Comparison of ENCODE assay signal across 24 mouse cellular contexts in genomic region chr3:147254454-147254853, GRCm38 (mm10).
DNase-seq lines count a peak whose midpoint lies in the region; ATAC-seq and TF ChIP-seq lines count a peak whose summit lies in the region.
"Had no signal": no experiment of that assay in that cellular context is flagged by ENCODE, and none has a peak within 500 bp of the region (broad histone marks: within the 10 kb centered on the region; RNA-seq: fewer than 3 reads in every experiment).

No protein-coding gene starts in this region.

- no peaks in the 10 kb centered on the region for H3K27me3 ChIP-seq in embryonic facial prominence, embryonic 11.5 days (ENCODE audit: control insufficient read depth, insufficient read depth, low read length)
- no peaks in the 10 kb centered on the region for H3K27me3 ChIP-seq in embryonic facial prominence, embryonic 10.5 days (replicated peaks; ENCODE audit: low read depth, poor library complexity, severe bottlenecking)
- no peaks in the 10 kb centered on the region for H3K27me3 ChIP-seq in lung, embryonic 14.5 days (ENCODE audit: insufficient read depth, low read length)
- no peaks in the 10 kb centered on the region for H3K27me3 ChIP-seq in neural tube, embryonic 12.5 days (replicated peaks)
- H3K27me3 ChIP-seq in neural tube, embryonic 15.5 days (replicated peaks): no peaks in the 10 kb centered on the region
- H3K27me3 ChIP-seq: heart, embryonic 13.5 days; intestine, embryonic 15.5 days; stomach, embryonic 15.5 days had no signal

- H3K4me2 ChIP-seq in embryonic facial prominence, embryonic 11.5 days (ENCODE audit: low read depth, low read length): no peak overlapping the region
- H3K4me2 ChIP-seq in lung, embryonic 14.5 days: no peak overlapping the region
- no peak overlapping the region for H3K4me2 ChIP-seq in neural tube, embryonic 12.5 days (replicated peaks)
- H3K4me2 ChIP-seq in neural tube, embryonic 15.5 days: no peak overlapping the region
- H3K4me2 ChIP-seq: heart, embryonic 13.5 days; intestine, embryonic 15.5 days; stomach, embryonic 15.5 days had no signal

- H3K9me3 ChIP-seq in embryonic facial prominence, embryonic 11.5 days (replicated peaks; ENCODE audit: control insufficient read depth, low read length): no peaks in the 10 kb centered on the region
- no peaks in the 10 kb centered on the region for H3K9me3 ChIP-seq in embryonic facial prominence, embryonic 10.5 days
- H3K9me3 ChIP-seq in lung, embryonic 14.5 days (ENCODE audit: low read depth, low read length): no peaks in the 10 kb centered on the region
- H3K9me3 ChIP-seq in neural tube, embryonic 12.5 days: no peaks in the 10 kb centered on the region
- H3K9me3 ChIP-seq in neural tube, embryonic 15.5 days (replicated peaks): no peaks in the 10 kb centered on the region
- H3K9me3 ChIP-seq: forebrain, embryonic 10.5 days; heart, embryonic 13.5 days; intestine, embryonic 15.5 days; stomach, embryonic 15.5 days had no signal

- H3K4me3 ChIP-seq in embryonic facial prominence, embryonic 11.5 days (ENCODE audit: low read depth, low read length): no peak overlapping the region
- H3K4me3 ChIP-seq in embryonic facial prominence, embryonic 10.5 days: no peak overlapping the region
- H3K4me3 ChIP-seq in lung, embryonic 14.5 days (ENCODE audit: low read depth, low read length): no peak overlapping the region
- no peak overlapping the region for H3K4me3 ChIP-seq in neural tube, embryonic 12.5 days
- H3K4me3 ChIP-seq in neural tube, embryonic 15.5 days (replicated peaks): no peak overlapping the region
- H3K4me3 ChIP-seq: forebrain, embryonic 10.5 days; heart, adult 2 months; heart, embryonic 13.5 days; intestine, embryonic 15.5 days; left cerebral cortex, adult 2 months; stomach, embryonic 15.5 days had no signal

- ATAC-seq in embryonic facial prominence, embryonic 11.5 days (replicated peaks; ENCODE audit: insufficient number of reproducible peaks, low FRiP score, low TSS enrichment, low read depth): peak; percentile 34; the same call in 1 of the 2 replicates
- no peak for ATAC-seq in lung, embryonic 14.5 days (ENCODE audit: insufficient read depth)
- ATAC-seq in neural tube, embryonic 12.5 days (ENCODE audit: low FRiP score, low read depth): peak; percentile 49
- no peak for ATAC-seq in neural tube, embryonic 15.5 days (ENCODE audit: low FRiP score)
- ATAC-seq: forebrain, embryonic 16.5 days; intestine, embryonic 15.5 days had no signal

- H3K27ac ChIP-seq in embryonic facial prominence, embryonic 11.5 days (replicated peaks; ENCODE audit: low read depth, low read length): no peak overlapping the region
- no peak overlapping the region for H3K27ac ChIP-seq in embryonic facial prominence, embryonic 10.5 days (replicated peaks)
- H3K27ac ChIP-seq in lung, embryonic 14.5 days (ENCODE audit: low read depth): no peak overlapping the region
- no peak overlapping the region for H3K27ac ChIP-seq in neural tube, embryonic 12.5 days
- H3K27ac ChIP-seq in neural tube, embryonic 15.5 days (replicated peaks): no peak overlapping the region
- H3K27ac ChIP-seq: forebrain, embryonic 10.5 days; heart, adult 2 months; heart, embryonic 13.5 days; intestine, embryonic 15.5 days; left cerebral cortex, adult 2 months; stomach, embryonic 15.5 days had no signal

- DNase-seq in embryonic facial prominence, embryonic 11.5 days (ENCODE audit: low spot score): no peak
- DNase-seq in embryonic facial prominence, embryonic 10.5 days (ENCODE audit: low spot score): no peak
- DNase-seq in lung, embryonic 14.5 days: peak; percentile 9
- no peak for DNase-seq in lung, postnatal 36 days
- DNase-seq in retina, postnatal 1 day: peak; percentile 79
- DNase-seq in spleen, postnatal 36 days (ENCODE audit: low spot score in 2 of 2): no peak
- DNase-seq: adrenal gland, postnatal 14 days; cerebellum, adult 9-10 months; gastrocnemius, postnatal 14 days; heart, adult 2 months; kidney, adult 8-10 months; kidney, postnatal 10 days; left cerebral cortex, postnatal 4 days; liver; lung, postnatal 14 days; thymus, postnatal 25 days had no signal

- WGBS in embryonic facial prominence, embryonic 11.5 days: 53% methylated on average over 5 of the region's 5 CpGs
- 56% methylated on average over 5 of the region's 5 CpGs for WGBS in embryonic facial prominence, embryonic 10.5 days
- WGBS in lung, embryonic 14.5 days: 57% methylated on average over 5 of the region's 5 CpGs
- WGBS in neural tube, embryonic 12.5 days: 46% methylated on average over 5 of the region's 5 CpGs
- WGBS in neural tube, embryonic 15.5 days: 35% methylated on average over 5 of the region's 5 CpGs

- no peak for TF ChIP-seq CTCF in lung, embryonic 14.5 days (IDR thresholded peaks at IDR 0.05; ENCODE audit: low read depth)

- H3K9ac ChIP-seq in embryonic facial prominence, embryonic 11.5 days (replicated peaks; ENCODE audit: low read length): no peak overlapping the region
- H3K9ac ChIP-seq in lung, embryonic 14.5 days: no peak overlapping the region
- no peak overlapping the region for H3K9ac ChIP-seq in neural tube, embryonic 12.5 days
- no peak overlapping the region for H3K9ac ChIP-seq in neural tube, embryonic 15.5 days (replicated peaks)
- H3K9ac ChIP-seq: heart, embryonic 13.5 days; intestine, embryonic 15.5 days; stomach, embryonic 15.5 days had no signal

- no peaks in the 10 kb centered on the region for H3K36me3 ChIP-seq in embryonic facial prominence, embryonic 11.5 days (replicated peaks; ENCODE audit: control insufficient read depth, insufficient read depth, low read depth, low read length)
- no peaks in the 10 kb centered on the region for H3K36me3 ChIP-seq in embryonic facial prominence, embryonic 10.5 days (replicated peaks)
- H3K36me3 ChIP-seq in lung, embryonic 14.5 days (ENCODE audit: insufficient read depth): no peaks in the 10 kb centered on the region
- no peaks in the 10 kb centered on the region for H3K36me3 ChIP-seq in neural tube, embryonic 12.5 days
- H3K36me3 ChIP-seq in neural tube, embryonic 15.5 days: no peaks in the 10 kb centered on the region
- H3K36me3 ChIP-seq: forebrain, embryonic 10.5 days; heart, embryonic 13.5 days; intestine, embryonic 15.5 days; stomach, embryonic 15.5 days had no signal

- H3K4me1 ChIP-seq in embryonic facial prominence, embryonic 11.5 days (ENCODE audit: control insufficient read depth, insufficient read depth, low read length): no peaks in the 10 kb centered on the region
- H3K4me1 ChIP-seq in embryonic facial prominence, embryonic 10.5 days: peaks cover 20% of the 10 kb centered on the region
- H3K4me1 ChIP-seq in lung, embryonic 14.5 days (ENCODE audit: insufficient read depth): no peaks in the 10 kb centered on the region
- peaks cover 13% of the 10 kb centered on the region for H3K4me1 ChIP-seq in neural tube, embryonic 12.5 days
- H3K4me1 ChIP-seq in neural tube, embryonic 15.5 days: peaks cover 26% of the 10 kb centered on the region
- H3K4me1 ChIP-seq: stomach, embryonic 15.5 days had no signal

Comparison
In these comparisons a context has a peak if more than half of its experiments do, and no peak if none do; other contexts are left out.
1. ATAC-seq: peak in embryonic facial prominence, embryonic 11.5 days (single experiment) and neural tube, embryonic 12.5 days (single experiment); none in lung, embryonic 14.5 days (single experiment) and neural tube, embryonic 15.5 days (single experiment).
2. DNase-seq: peak in lung, embryonic 14.5 days (single experiment) and retina, postnatal 1 day (single experiment); none in embryonic facial prominence, embryonic 11.5 days (single experiment), embryonic facial prominence, embryonic 10.5 days (single experiment), lung, postnatal 36 days (single experiment) and spleen, postnatal 36 days (0 of 2).